10 mouse cellular contexts compared by ENCODE assay signal in genomic region chr13:111792130-111792974, GRCm38 (mm10). TPM values are rescaled to one million over a fixed set of nuclear protein-coding genes. Genes with fewer than 3 reads are reported as not detected.
DNase-seq lines count a peak whose midpoint lies in the region; ATAC-seq lines count a peak whose summit lies in the region.
"Had no signal": no experiment of that assay in that cellular context is flagged by ENCODE, and none has a peak within 500 bp of the region (broad histone marks: within the 10 kb centered on the region; RNA-seq: fewer than 3 reads in every experiment).

No protein-coding gene starts in this region.

- H3K9me3 ChIP-seq in midbrain, embryonic 14.5 days (ENCODE audit: control insufficient read depth, low read length), result no peaks in the 10 kb centered on the region
- H3K9me3 ChIP-seq: heart, embryonic 13.5 days had no signal

- DNase-seq in heart, adult 18-20 months, result peak; percentile 63 to 77
- DNase-seq in heart, adult 8-10 months (ENCODE audit: low spot score), result no peak
- DNase-seq in right cerebral cortex, adult 18-20 months, result peak; percentile 22
- DNase-seq in right cerebral cortex, postnatal 25 days, result no peak
- DNase-seq in cerebellum, postnatal 14 days, result peak; percentile 97 to 99
- DNase-seq in lung, postnatal 14 days, result peak; percentile 52
- no peak for DNase-seq in frontal cortex, postnatal 36 days (ENCODE audit: low spot score in 2 of 2)
- no peak for DNase-seq in midbrain, embryonic 14.5 days
- DNase-seq: thymus, adult 18-20 months had no signal

- no peak overlapping the region for H3K9ac ChIP-seq in midbrain, embryonic 14.5 days (replicated peaks; ENCODE audit: low read length)

- H3K27ac ChIP-seq in midbrain, embryonic 14.5 days (replicated peaks; ENCODE audit: low read depth, low read length), result no peak overlapping the region
- H3K27ac ChIP-seq: heart, embryonic 13.5 days had no signal

- H3K4me1 ChIP-seq in midbrain, embryonic 14.5 days (ENCODE audit: control insufficient read depth, insufficient read depth, low read length), result peaks cover 36% of the 10 kb centered on the region

- no peak overlapping the region for H3K4me3 ChIP-seq in midbrain, embryonic 14.5 days (replicated peaks; ENCODE audit: low read depth, low read length)
- H3K4me3 ChIP-seq: heart, embryonic 13.5 days had no signal

- no peak for ATAC-seq in midbrain, embryonic 14.5 days (ENCODE audit: low FRiP score, low TSS enrichment)

- no peaks in the 10 kb centered on the region for H3K27me3 ChIP-seq in midbrain, embryonic 14.5 days (ENCODE audit: control insufficient read depth, insufficient read depth, low read length)
- H3K27me3 ChIP-seq: heart, embryonic 13.5 days had no signal

- H3K36me3 ChIP-seq in midbrain, embryonic 14.5 days (ENCODE audit: control insufficient read depth, insufficient read depth, low read length), result no peaks in the 10 kb centered on the region

- no peak overlapping the region for H3K4me2 ChIP-seq in midbrain, embryonic 14.5 days (ENCODE audit: low read length)
- H3K4me2 ChIP-seq: heart, embryonic 13.5 days had no signal

- WGBS in midbrain, embryonic 14.5 days, result 75% methylated on average over 16 of the region's 16 CpGs

RNA-seq across cellular contexts. Expression of gene Map3k1, which starts 16.4 kb away (rescaled TPM):
- 10 to 100 TPM; 17.0 to 19.6 TPM for total RNA-seq in heart, adult 18-20 months (2021)
- 10 to 100 TPM; 20.9 to 29.5 (median 21.3) TPM for total RNA-seq in heart, adult 8-10 months (2022)
- 13.4 and 15.6 TPM in 2 replicates for polyA plus RNA-seq in midbrain, embryonic 14.5 days (2014; fragmentation: Nextera tagmentation; extraction: Ambion mirVana)

Comparison
In these comparisons a context has a peak if more than half of its experiments do, and no peak if none do; other contexts are left out.
1. DNase-seq: peak in heart, adult 18-20 months (2 of 2), right cerebral cortex, adult 18-20 months (single experiment), cerebellum, postnatal 14 days (2 of 2) and lung, postnatal 14 days (single experiment); none in heart, adult 8-10 months (single experiment), right cerebral cortex, postnatal 25 days (single experiment), frontal cortex, postnatal 36 days (0 of 2) and midbrain, embryonic 14.5 days (single experiment).